Mouse (Mus musculus) G1E (cell line): ENCODE measurements at regions not wholly inside any gene's neighbourhood (a gene's known extent, or its start where the extent isn't known, plus 50 kb on each side); places are given as distances from the start of the nearest gene placed in this dataset.

ENCODE experiments used
- ATAC-seq: 2 replicates; pipeline ENCODE4 v1.8.0; 2016; ENCODE audit warnings: mild to moderate bottlenecking; ENCODE audit not compliant: insufficient number of reproducible peaks, poor library complexity, low FRiP score, severe bottlenecking; ENCODE audit errors: extremely low read depth
- DNase-seq: peaks from one replicate; pipeline ENCODE4 v3.0.0; 2012; ENCODE audit warnings: low spot score
- H3K27me3 ChIP-seq: 2 replicates; pipeline ENCODE4 v1.6.1; 2012; ENCODE audit warnings: mild to moderate bottlenecking, low read length, inconsistent platforms; ENCODE audit not compliant: insufficient read depth
- H3K36me3 ChIP-seq: replicated peaks from 2 replicates; pipeline ENCODE3; 2012; ENCODE audit warnings: mild to moderate bottlenecking, inconsistent platforms
- H3K4me1 ChIP-seq: 2 replicates; pipeline ENCODE4 v1.6.1; 2012; ENCODE audit warnings: low read depth, low read length, inconsistent platforms, mixed read lengths; ENCODE audit not compliant: insufficient read depth
- H3K4me3 ChIP-seq: 2 replicates; pipeline ENCODE4 v1.5.1; 2012; ENCODE audit warnings: low read depth, mild to moderate bottlenecking, inconsistent platforms, low read length, moderate library complexity, mixed read lengths
- H3K9me3 ChIP-seq: replicated peaks from 2 replicates; pipeline ENCODE4 v1.6.1; 2012; ENCODE audit warnings: inconsistent platforms
- CTCF ChIP-seq: IDR thresholded peaks from 2 replicates; pipeline ENCODE4 v1.5.1; 2012; ENCODE audit warnings: low read depth, low read length, inconsistent platforms, mixed read lengths
- GATA1 ChIP-seq: IDR thresholded peaks from 2 replicates; pipeline ENCODE4 v1.6.1; 2012; ENCODE audit warnings: borderline replicate concordance, low read length, inconsistent platforms, mixed read lengths
- GATA2 ChIP-seq: IDR thresholded peaks from 2 replicates; pipeline ENCODE4 v1.6.1; 2012; ENCODE audit warnings: low read depth, low read length, inconsistent platforms, borderline replicate concordance
- POLR2AphosphoS5 ChIP-seq: IDR thresholded peaks from 2 replicates; pipeline ENCODE4 v1.6.1; 2012; ENCODE audit warnings: low read depth, low read length, inconsistent platforms; ENCODE audit not compliant: insufficient replicate concordance
- TAL1 ChIP-seq: conservative IDR thresholded peaks from 2 replicates; pipeline ENCODE4 v1.6.1; 2012; ENCODE audit warnings: low read depth, low read length, inconsistent platforms, mixed read lengths

GRCm38 (mm10) chr2:171628182-171628850 is 414.9 kb downstream of the Cbln4 start:
- Histone ChIP-seq H3K4me1 (no peaks in the 10 kb centered on the region), H3K9me3 (peaks cover 39% of the 10 kb centered on the region)
- TF ChIP-seq CTCF = no peak
- TF ChIP-seq GATA2 = no peak
- TF ChIP-seq TAL1 = no peak
- no peak for TF ChIP-seq POLR2AphosphoS5
- TF ChIP-seq GATA1 = no peak

DNA sequence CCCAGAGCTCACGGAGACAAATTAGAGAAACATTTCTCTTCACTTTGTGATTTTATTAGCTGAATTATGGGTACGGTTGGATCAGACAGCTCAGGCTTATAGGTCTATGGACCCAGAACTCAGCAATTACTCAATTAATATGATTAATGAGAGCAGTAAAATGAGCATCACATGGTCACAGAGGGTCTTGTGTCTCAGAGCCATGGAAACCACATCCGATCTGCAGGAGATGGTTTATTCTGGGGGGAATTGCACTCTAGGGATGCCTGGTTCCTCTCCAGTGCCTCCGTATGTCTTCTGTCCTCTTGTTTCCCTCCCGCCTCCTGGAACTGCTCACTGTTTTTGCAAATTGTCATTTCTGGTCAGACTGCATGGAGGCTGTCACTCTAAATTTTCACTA is 422.6 kb downstream of the Cbln4 start:
- no peak for DNase-seq
- peaks cover 52% of the 10 kb centered on the region for H3K9me3 ChIP-seq
- no peaks in the 10 kb centered on the region for H3K27me3 ChIP-seq
- H3K4me3 ChIP-seq = no peak overlapping the region
- H3K4me1 ChIP-seq = no peaks in the 10 kb centered on the region
- TF ChIP-seq POLR2AphosphoS5 = no peak
- TF ChIP-seq GATA2 = no peak
- TF ChIP-seq GATA1 = no peak
- TF ChIP-seq TAL1 = no peak
- TF ChIP-seq CTCF = no peak
- ATAC-seq = no peak
- H3K36me3 ChIP-seq = no peaks in the 10 kb centered on the region

More at GRCm38 (mm10) chr2:171628182-171628850, 414.9 kb downstream of the Cbln4 start:
- Histone ChIP-seq H3K36me3 (no peaks in the 10 kb centered on the region), H3K4me3 (no peak overlapping the region), H3K27me3 (no peaks in the 10 kb centered on the region)
- DNase-seq = no peak
- no peak for ATAC-seq

GRCm38 (mm10) chr2:171620253-171620652 is 423.0 kb downstream of the Cbln4 start:
- Histone ChIP-seq H3K36me3 (no peaks in the 10 kb centered on the region), H3K4me1 (no peaks in the 10 kb centered on the region), H3K9me3 (peaks cover 52% of the 10 kb centered on the region), H3K4me3 (no peak overlapping the region), H3K27me3 (no peaks in the 10 kb centered on the region)
- DNase-seq (no peak), ATAC-seq (no peak)
- no peak for TF ChIP-seq CTCF
- no peak for TF ChIP-seq GATA2
- no peak for TF ChIP-seq TAL1
- no peak for TF ChIP-seq GATA1
- TF ChIP-seq POLR2AphosphoS5 = no peak

GRCm38 (mm10) chr2:171618771-171619170 is 424.5 kb downstream of the Cbln4 start:
- no peak for DNase-seq
- H3K9me3 ChIP-seq = peaks cover 43% of the 10 kb centered on the region
- TF ChIP-seq TAL1 (no peak), CTCF (no peak), GATA2 (no peak), GATA1 (no peak), POLR2AphosphoS5 (no peak)
- no peak for ATAC-seq
- H3K27me3 ChIP-seq = no peaks in the 10 kb centered on the region
- no peaks in the 10 kb centered on the region for H3K4me1 ChIP-seq
- no peak overlapping the region for H3K4me3 ChIP-seq
- no peaks in the 10 kb centered on the region for H3K36me3 ChIP-seq

DNA sequence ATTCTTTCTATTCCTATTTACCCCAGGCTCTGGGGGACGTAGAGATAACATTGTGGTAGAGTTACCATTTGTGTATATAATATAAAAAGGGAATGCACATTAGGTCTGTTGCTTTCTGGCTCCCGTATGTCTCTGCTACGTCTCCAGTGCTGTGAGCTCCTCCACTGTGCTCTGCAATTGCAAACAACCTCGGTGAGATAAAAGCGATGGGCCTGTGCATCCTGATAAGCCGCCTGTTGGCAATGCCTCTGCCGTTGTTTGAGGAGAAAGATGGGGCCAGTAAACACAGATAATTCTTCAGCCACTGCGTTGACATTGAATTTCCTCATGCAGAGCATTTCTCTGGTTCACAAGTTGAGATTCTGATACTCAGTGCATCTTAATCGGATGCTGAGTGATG is 424.9 kb downstream of the Cbln4 start:
- ATAC-seq (no peak), DNase-seq (no peak)
- peaks cover 45% of the 10 kb centered on the region for H3K9me3 ChIP-seq
- no peaks in the 10 kb centered on the region for H3K36me3 ChIP-seq
- H3K4me1 ChIP-seq = no peaks in the 10 kb centered on the region
- no peaks in the 10 kb centered on the region for H3K27me3 ChIP-seq
- H3K4me3 ChIP-seq = no peak overlapping the region
- TF ChIP-seq CTCF = no peak
- TF ChIP-seq GATA2 = no peak
- no peak for TF ChIP-seq TAL1
- no peak for TF ChIP-seq GATA1
- TF ChIP-seq POLR2AphosphoS5 = no peak

GRCm38 (mm10) chr2:171615462-171615861 is 427.8 kb downstream of the Cbln4 start:
- Histone ChIP-seq H3K4me3 (no peak overlapping the region), H3K27me3 (no peaks in the 10 kb centered on the region), H3K36me3 (no peaks in the 10 kb centered on the region), H3K9me3 (peaks cover 43% of the 10 kb centered on the region), H3K4me1 (no peaks in the 10 kb centered on the region)
- DNase-seq (no peak), ATAC-seq (no peak)
- TF ChIP-seq POLR2AphosphoS5 (no peak), TAL1 (no peak), GATA1 (no peak), CTCF (no peak)

- Histone ChIP-seq H3K9me3 (peaks cover 36% of the 10 kb centered on the region), H3K4me3 (no peak overlapping the region), H3K4me1 (no peaks in the 10 kb centered on the region), H3K36me3 (no peaks in the 10 kb centered on the region), H3K27me3 (no peaks in the 10 kb centered on the region)
- no peak for DNase-seq
- ATAC-seq = no peak
- TF ChIP-seq GATA1 (no peak), GATA2 (no peak), TAL1 (no peak), POLR2AphosphoS5 (no peak), CTCF (no peak)
These were observed 438.2 kb downstream of the Cbln4 start for GRCm38 (mm10) chr2:171605064-171605463.
